Mouse (Mus musculus): Measurements from ENCODE around the gene Pmepa1.

Pmepa1 gene

DNA sequence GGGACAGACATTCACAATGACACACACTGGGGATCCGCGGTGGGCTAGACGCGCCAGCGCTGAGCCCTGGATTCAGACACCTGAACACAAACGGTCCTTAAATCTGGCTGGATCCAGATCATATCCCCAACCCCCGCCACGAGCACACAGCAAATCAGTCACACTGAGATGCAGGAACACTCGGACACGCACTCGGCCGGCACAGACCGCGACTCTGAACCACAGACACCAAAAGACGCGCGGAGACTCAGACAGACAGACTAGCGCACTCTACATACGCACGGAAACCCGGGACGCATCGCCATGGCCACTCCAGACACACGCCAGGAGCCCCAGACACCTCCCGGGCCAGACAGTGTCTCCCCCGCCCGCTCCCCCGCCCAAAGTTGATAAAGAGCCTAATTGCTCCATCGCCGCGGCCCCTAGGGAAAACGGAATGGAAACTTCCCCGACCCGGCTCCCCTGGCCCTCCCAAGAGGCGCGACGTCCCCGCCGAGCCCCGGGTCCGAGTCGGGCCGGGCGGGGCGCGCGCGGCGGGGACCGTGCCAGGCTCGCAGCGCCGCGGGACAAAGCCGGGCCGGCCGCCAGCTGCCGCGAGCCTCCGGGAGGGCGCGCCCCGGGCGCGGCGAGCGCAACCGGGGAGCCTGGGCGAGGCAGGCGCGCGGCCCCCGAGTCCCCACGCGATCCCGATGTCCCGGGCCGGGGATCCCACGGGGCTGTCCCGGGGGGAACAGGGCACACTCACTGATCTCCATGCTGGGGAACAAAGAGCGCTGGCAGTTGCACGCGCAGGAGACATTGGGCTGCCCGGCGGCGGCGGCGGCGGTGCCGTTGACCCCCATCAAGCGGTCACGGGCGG lies 761 bp downstream of the Pmepa1 start:
- peak; percentile 50 for DNase-seq

DNA sequence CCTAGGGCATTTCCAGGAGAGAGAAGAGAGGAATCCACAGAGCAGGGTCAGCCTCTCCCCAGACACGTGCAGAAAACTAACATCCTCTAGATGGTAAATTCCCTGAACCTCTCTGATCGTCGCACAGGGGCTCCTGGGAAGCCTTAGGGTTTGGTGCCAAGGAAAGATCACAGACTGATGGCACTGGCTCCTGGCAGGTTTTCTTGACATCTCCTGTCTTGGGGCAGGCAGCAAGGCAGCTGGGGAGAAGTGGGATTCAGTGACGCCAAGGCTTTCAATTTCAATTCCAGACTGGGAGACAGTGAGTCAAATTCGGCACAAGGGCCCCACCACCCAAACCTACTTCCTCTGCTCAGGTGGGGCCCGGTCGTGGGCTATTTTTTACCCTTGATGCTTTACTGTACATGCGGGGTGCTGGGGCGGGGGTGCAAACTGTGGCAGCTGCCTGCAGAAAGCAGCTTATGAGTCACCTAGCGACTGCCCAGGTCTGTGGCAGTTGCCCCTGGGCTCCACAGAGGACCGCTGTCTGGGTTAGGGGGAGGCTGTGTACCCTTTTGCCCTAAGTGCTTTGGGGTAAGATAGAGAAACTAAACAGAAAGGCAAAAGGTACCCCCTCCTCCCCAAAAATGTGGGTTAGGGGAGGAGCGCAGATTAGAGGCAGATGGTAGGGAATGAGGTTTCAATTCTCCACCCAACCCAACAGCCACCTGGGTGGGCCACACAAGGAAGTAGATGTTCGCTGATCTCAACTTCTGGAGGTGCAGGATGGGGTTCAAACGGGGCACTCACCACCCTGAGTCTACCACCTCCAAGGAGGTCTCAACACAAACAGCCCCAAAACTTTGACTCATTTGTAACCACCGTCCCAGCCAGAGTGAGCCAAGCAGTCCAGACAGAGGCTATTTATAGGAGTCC lies 1.6 kb downstream of the Pmepa1 start:
- no peak for DNase-seq

GRCm38 (mm10) chr2:173273885-173274284 lies 2.4 kb downstream of the Pmepa1 start:
- no peak for DNase-seq

GRCm38 (mm10) chr2:173272354-173272900 lies 3.9 kb downstream of the Pmepa1 start:
- no peak for DNase-seq

- DNase-seq, result no peak
Observed at GRCm38 (mm10) chr2:173271541-173271940, 4.8 kb downstream of the Pmepa1 start.

DNA sequence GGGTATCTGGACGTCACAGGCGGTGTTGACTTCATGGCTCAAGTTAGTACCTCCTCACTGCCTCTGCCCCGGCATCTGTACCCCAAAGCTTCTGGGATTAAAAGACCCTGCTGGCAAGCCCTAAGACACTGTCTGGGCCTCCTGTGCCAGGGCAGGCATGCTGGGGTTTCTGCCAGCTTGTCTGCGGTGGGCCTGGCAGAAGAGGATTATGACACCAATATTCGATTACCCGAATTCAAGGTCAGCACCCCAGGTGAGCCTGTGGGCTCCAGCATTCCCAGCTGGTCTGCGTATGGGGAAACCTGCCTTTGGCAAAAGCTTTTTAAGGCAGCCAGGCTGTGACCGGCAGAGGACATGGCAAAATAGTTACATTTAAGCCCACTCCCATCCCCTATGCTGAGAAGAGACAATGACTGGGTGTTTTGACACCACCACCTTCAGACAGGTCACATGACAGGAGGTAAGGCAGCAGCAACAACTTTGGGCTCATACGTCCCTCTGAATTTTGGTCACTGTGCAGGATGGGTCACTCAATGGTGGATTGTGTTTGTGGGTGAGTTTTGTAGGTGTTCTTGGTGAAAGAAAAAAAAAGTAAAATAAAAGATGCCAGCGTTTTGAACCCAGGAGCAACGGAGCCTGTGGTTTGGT lies 5.6 kb downstream of the Pmepa1 start:
- no peak for DNase-seq

DNA sequence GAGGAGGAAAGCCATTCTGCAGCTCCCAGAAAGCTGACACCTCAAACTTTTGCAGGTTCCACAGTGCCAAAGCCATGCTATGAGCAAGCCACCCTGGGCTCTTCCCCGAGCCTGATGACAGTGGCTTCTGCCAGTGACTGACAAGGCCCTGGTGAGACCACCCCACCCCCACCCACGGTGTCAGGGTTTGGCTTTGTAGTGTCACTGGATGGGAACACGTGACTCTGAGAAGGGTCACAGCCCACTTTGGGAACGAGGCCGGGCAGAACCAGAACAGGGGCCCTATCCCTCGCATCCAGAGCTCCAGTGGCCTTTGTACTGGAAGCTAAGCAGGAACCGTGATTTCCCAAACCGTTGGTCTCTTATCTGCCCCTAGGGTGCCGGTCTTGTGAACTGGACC lies 6.1 kb downstream of the Pmepa1 start:
- DNase-seq, result no peak

- no peak for DNase-seq
Observed at GRCm38 (mm10) chr2:173267562-173267961, 8.8 kb downstream of the Pmepa1 start.

- no peak for DNase-seq
Observed at GRCm38 (mm10) chr2:173266349-173267112, 9.8 kb downstream of the Pmepa1 start.

GRCm38 (mm10) chr2:173265468-173266265 lies 10.7 kb downstream of the Pmepa1 start:
- DNase-seq, result no peak

GRCm38 (mm10) chr2:173264467-173265128 lies 11.7 kb downstream of the Pmepa1 start:
- DNase-seq, result peak; percentile 75

- peak; percentile 46 for DNase-seq
Observed at GRCm38 (mm10) chr2:173263636-173264330, 12.6 kb downstream of the Pmepa1 start.

DNA sequence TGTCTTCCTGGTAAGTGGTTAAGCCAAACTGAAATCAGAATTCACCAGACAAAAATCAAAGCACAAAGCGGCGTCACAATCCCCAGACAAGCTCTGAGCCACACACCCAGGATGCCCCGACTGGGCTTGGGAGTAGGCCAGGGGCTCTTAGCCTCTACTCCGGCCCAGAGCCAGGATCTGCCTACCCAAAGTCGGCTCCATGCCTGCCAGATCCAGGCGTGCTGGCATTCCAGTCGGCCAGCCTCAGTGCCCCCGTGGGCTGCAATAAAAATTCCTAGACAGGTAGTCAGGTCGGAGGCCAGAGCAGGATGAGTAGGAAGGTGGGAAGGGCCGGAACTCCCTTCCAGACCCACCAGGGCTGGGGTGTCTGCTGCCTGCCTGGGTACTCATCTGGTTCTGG lies 14.8 kb downstream of the Pmepa1 start:
- no peak for DNase-seq

- no peak for DNase-seq
Observed at GRCm38 (mm10) chr2:173258459-173259091, 17.8 kb downstream of the Pmepa1 start.

GRCm38 (mm10) chr2:173257610-173258009 lies 18.7 kb downstream of the Pmepa1 start:
- peak; percentile 91 for DNase-seq

GRCm38 (mm10) chr2:173256552-173256949 lies 19.8 kb downstream of the Pmepa1 start:
- DNase-seq, result no peak

DNA sequence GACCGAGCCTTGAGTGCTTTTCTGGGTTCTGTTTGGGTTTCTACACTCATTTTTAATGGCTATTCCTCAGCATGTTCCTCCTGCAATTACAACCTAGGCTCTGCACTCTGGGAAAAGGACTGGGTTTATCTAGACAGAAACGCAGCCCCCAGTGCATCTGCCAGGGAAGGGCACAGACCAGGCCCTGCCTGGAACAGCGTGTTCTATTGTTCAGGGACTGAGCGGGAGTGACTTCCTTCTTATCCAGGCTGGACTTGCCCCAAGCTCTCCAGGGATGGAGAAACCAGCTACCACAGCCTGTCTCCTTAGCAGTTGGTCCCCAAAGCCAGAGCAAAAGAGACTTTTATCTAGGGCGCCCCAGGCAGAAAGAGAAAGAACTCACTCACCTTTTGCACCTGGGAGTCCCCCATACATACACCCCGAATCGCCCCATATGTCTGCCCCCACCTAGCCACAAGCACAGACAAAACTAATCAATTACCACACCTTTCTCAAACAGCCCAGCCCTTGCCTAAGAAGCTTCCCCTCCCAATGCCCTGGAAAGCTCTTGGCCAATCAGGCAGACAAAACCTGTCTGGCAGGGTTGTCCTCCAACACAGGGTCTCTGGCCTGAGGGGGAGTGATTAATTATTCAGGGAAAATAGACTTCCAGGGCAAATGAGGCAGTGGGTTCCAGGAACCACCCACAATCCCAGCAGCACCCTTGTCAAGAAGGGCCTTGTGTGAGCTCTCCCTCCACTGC lies 20.4 kb downstream of the Pmepa1 start:
- DNase-seq, result no peak

GRCm38 (mm10) chr2:173253761-173254662 lies 22.3 kb downstream of the Pmepa1 start:
- DNase-seq, result no peak
